Mouse (Mus musculus): ENCODE measurements at regions not wholly inside any gene's neighbourhood (a gene's known extent, or its start where the extent isn't known, plus 50 kb on each side); places are given as distances from the start of the nearest gene placed in this dataset.
A peak's percentile ranks its signal among the peaks of the same experiment; 100 is the strongest.

DNA sequence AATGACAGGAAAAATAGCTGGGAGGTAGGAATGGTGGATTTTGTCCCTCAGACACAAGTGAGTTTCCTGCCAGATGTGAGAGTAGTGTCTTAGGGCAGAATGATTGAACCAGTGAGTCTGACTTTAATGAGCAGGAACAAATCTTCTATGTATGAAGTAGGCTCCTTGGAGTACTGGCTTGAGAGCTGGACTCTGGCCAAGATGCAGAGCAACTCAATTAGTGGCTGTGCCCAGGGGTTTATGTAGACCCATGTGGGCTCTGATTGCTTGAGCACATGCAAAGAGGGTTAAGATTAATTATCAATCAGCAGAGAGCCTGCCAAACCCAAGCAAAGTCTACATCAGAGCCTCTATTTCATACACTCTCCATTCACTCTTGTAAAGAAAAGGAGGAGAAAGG is 92.9 kb upstream of the Htr1b start:
- H3K4me3 ChIP-seq (replicated peaks) = no peak overlapping the region
- H3K27ac ChIP-seq = no peak overlapping the region
- no peaks in the 10 kb centered on the region for H3K9me3 ChIP-seq
- no peaks in the 10 kb centered on the region for H3K36me3 ChIP-seq (replicated peaks)
- H3K4me1 ChIP-seq = no peaks in the 10 kb centered on the region
- H3K27me3 ChIP-seq = no peaks in the 10 kb centered on the region
- peak; percentile 60; the same call in 1 of the 2 replicates for ATAC-seq (ENCODE audit: low FRiP score)
- no peak overlapping the region for H3K4me2 ChIP-seq
- H3K9ac ChIP-seq = no peak overlapping the region

DNA sequence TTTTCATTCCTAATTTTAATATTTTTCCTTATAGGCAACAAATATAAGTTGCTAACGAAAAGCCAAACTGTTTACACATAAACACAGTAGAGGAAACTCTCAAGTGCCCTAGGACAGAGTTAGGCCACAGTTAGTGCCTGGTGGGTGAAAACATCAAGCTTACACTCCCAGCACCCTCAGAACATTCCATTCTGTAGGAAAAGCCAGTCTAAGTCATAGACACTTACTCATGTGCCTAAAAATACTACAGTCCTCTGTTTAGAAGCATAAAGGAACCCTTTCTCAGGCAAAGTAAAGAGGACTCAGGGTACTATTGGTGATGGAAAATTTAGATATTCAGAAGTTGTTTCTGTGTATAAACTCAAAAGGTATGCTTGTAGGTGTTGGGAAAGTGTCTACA is 86.5 kb upstream of the Htr1b start:
- Histone ChIP-seq H3K36me3 (replicated peaks) (no peaks in the 10 kb centered on the region), H3K27me3 (no peaks in the 10 kb centered on the region), H3K27ac (no peak overlapping the region), H3K9me3 (no peaks in the 10 kb centered on the region), H3K9ac (no peak overlapping the region), H3K4me1 (no peaks in the 10 kb centered on the region), H3K4me2 (no peak overlapping the region), H3K4me3 (replicated peaks) (no peak overlapping the region)
- ATAC-seq (ENCODE audit: low FRiP score) = no peak
- 88% methylated on average over 1 of the region's 1 CpGs for WGBS

- Histone ChIP-seq H3K27ac (no peak overlapping the region), H3K4me1 (no peaks in the 10 kb centered on the region), H3K27me3 (no peaks in the 10 kb centered on the region), H3K9me3 (no peaks in the 10 kb centered on the region), H3K4me2 (no peak overlapping the region), H3K4me3 (replicated peaks) (no peak overlapping the region), H3K36me3 (replicated peaks) (no peaks in the 10 kb centered on the region), H3K9ac (no peak overlapping the region)
- 83% methylated on average over 4 of the region's 4 CpGs for WGBS
- ATAC-seq (ENCODE audit: low FRiP score) = no peak
Observed at GRCm38 (mm10) chr9:81716980-81717868, 83.6 kb upstream of the Htr1b start.

GRCm38 (mm10) chr9:81691351-81691750 is 57.7 kb upstream of the Htr1b start:
- H3K27ac ChIP-seq = no peak overlapping the region
- no peak for ATAC-seq (ENCODE audit: low FRiP score)

DNA sequence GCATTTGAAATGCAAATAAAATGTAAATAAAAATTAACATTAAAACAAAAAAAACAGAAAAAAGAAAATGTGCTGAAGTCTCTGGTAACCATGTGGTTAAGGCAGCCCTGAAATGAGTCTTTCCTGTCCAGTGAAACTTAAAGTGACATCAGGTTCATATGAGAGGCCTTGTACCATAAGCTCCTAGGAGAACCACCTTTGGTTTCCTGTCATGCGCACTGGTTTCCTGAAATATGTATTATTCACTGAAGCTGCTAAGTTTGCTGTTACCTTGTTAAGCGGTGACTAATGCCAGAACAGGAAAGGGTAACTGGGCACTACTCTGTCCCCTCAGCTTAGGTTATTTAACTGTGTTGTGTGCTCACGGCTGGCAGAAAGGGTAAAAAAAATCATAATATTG is 56.1 kb upstream of the Htr1b start:
- Histone ChIP-seq H3K4me3 (replicated peaks) (no peak overlapping the region), H3K9me3 (no peaks in the 10 kb centered on the region), H3K27me3 (no peaks in the 10 kb centered on the region), H3K4me2 (no peak overlapping the region), H3K27ac (no peak overlapping the region), H3K9ac (no peak overlapping the region), H3K36me3 (replicated peaks) (no peaks in the 10 kb centered on the region), H3K4me1 (no peaks in the 10 kb centered on the region)
- WGBS = 91% methylated on average over 3 of the region's 3 CpGs
- no peak for ATAC-seq (ENCODE audit: low FRiP score)

More at GRCm38 (mm10) chr9:81691351-81691750, 57.7 kb upstream of the Htr1b start:
- Histone ChIP-seq H3K27me3 (no peaks in the 10 kb centered on the region), H3K9ac (no peak overlapping the region), H3K9me3 (no peaks in the 10 kb centered on the region), H3K36me3 (replicated peaks) (no peaks in the 10 kb centered on the region), H3K4me3 (replicated peaks) (no peak overlapping the region), H3K4me2 (no peak overlapping the region), H3K4me1 (no peaks in the 10 kb centered on the region)
